Mouse (Mus musculus): ENCODE measurements at regions not wholly inside any gene's neighbourhood (a gene's known extent, or its start where the extent isn't known, plus 50 kb on each side); places are given as distances from the start of the nearest gene placed in this dataset.

DNA sequence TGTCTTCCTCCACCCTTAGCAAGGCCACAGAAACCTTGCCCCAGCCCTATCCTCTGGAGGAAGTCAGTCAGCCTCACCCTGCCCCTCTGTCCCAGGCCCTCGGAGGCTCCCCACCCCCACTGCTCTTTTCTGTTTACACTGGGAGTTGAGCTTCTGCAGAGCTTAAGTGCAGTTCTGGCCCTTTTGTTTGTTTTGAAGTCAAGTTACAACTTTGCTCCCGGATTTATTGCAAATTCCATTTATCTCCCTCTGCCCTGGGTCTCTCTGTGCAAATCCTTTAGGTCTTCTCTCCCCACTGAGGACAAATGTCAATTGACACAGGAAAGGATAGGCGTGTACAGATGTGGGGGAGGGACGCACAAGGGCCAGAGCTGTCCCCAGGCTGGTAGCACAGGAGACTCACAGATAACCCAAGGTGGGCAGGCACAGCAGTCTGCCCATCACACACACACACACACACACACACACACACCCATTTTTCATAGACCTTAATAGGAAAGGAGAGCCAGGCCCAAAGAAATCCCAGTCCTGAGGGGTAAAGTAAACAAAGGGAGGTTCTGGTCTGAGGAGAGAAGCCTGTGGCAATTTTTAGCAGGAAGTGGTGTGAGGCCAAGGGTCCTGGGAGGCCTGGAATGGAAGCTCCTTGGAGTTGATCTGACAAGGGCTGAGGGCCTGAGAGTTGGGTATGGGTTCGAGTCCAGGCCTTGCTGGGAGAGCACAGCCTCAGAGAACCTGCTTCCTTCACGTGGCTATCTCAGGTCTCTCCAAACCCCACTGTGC is 167.9 kb downstream of the Zfp36l1 start:
- TF ChIP-seq CTCF (IDR thresholded peaks at IDR 0.05; ENCODE audit: control insufficient read depth, insufficient read depth, insufficient read length) (no peak), USF1 (IDR thresholded peaks at IDR 0.05; ENCODE audit: low read depth) (no peak), FOSL1 (IDR thresholded peaks at IDR 0.05; ENCODE audit: insufficient read depth, low read length, poor library complexity, severe bottlenecking) (no peak)

Measured in C2C12 (cell line).